14 mouse cellular contexts compared by ENCODE assay signal in genomic region chr2:170403666-170404385, GRCm38 (mm10). TPM values are rescaled to one million over a fixed set of nuclear protein-coding genes. Genes with fewer than 3 reads are reported as not detected.
DNase-seq lines count a peak whose midpoint lies in the region; ATAC-seq and TF ChIP-seq lines count a peak whose summit lies in the region.
"Had no signal": no experiment of that assay in that cellular context is flagged by ENCODE, and none has a peak within 500 bp of the region (broad histone marks: within the 10 kb centered on the region; RNA-seq: fewer than 3 reads in every experiment).

No protein-coding gene starts in this region.

- H3K27me3 ChIP-seq in forebrain, embryonic 10.5 days (ENCODE audit: poor library complexity, severe bottlenecking), result peaks cover 37% of the 10 kb centered on the region
- 0 out of 2 replicates have a peak, but pooled peaks cover under 1% of the 10 kb centered on the region for H3K27me3 ChIP-seq in forebrain, embryonic 14.5 days (replicated peaks; ENCODE audit: control insufficient read depth, insufficient read depth, low read length)
- no peaks in the 10 kb centered on the region for H3K27me3 ChIP-seq in embryonic facial prominence, embryonic 14.5 days (replicated peaks; ENCODE audit: control insufficient read depth, insufficient read depth, low read length)
- peaks cover 2% of the 10 kb centered on the region; the same call in 1 of the 2 replicates for H3K27me3 ChIP-seq in kidney, embryonic 16.5 days (ENCODE audit: insufficient read depth, low read length)
- H3K27me3 ChIP-seq in liver, postnatal 0 days (ENCODE audit: insufficient read depth, low read length), result no peaks in the 10 kb centered on the region

- DNase-seq in forebrain, embryonic 10.5 days (ENCODE audit: extremely low spot score, low spot score), result no peak
- DNase-seq in forebrain, embryonic 14.5 days (ENCODE audit: low spot score), result no peak
- peak; percentile 26 for DNase-seq in retina, embryonic 14.5 days (ENCODE audit: low spot score)
- no peak for DNase-seq in retina, postnatal 1 day
- peak; percentile 35 for DNase-seq in embryonic facial prominence, embryonic 14.5 days (ENCODE audit: low spot score)
- no peak for DNase-seq in thymus, postnatal 36 days
- DNase-seq in liver, postnatal 0 days, result no peak
- DNase-seq: adrenal gland, postnatal 14 days; heart, adult 2 months; kidney, adult 2 months had no signal

- no peak overlapping the region for H3K4me3 ChIP-seq in forebrain, embryonic 10.5 days
- no peak overlapping the region for H3K4me3 ChIP-seq in forebrain, embryonic 14.5 days (ENCODE audit: low read depth, low read length)
- no peak overlapping the region for H3K4me3 ChIP-seq in embryonic facial prominence, embryonic 14.5 days (ENCODE audit: low read depth, low read length)
- H3K4me3 ChIP-seq in kidney, embryonic 16.5 days (ENCODE audit: low read length), result no peak overlapping the region
- H3K4me3 ChIP-seq in liver, postnatal 0 days (ENCODE audit: low read depth, low read length), result no peak overlapping the region
- H3K4me3 ChIP-seq: heart, adult 2 months; limb, embryonic 15.5 days; lung, embryonic 15.5 days had no signal

- no peak overlapping the region for H3K4me2 ChIP-seq in forebrain, embryonic 14.5 days (ENCODE audit: low read length)
- no peak overlapping the region for H3K4me2 ChIP-seq in embryonic facial prominence, embryonic 14.5 days (ENCODE audit: low read depth, low read length)
- no peak overlapping the region for H3K4me2 ChIP-seq in kidney, embryonic 16.5 days (replicated peaks; ENCODE audit: low read depth, low read length)
- H3K4me2 ChIP-seq in liver, postnatal 0 days (ENCODE audit: low read depth, low read length), result no peak overlapping the region
- H3K4me2 ChIP-seq: limb, embryonic 15.5 days had no signal

- no peak for TF ChIP-seq EP300 in liver, postnatal 0 days (IDR thresholded peaks at IDR 0.05; ENCODE audit: low read depth)

- H3K27ac ChIP-seq in forebrain, embryonic 10.5 days, result 0 out of 2 replicates have a peak overlapping the region, but pooled peaks have one; percentile 9
- no peak overlapping the region for H3K27ac ChIP-seq in forebrain, embryonic 14.5 days (ENCODE audit: low read depth, low read length)
- no peak overlapping the region for H3K27ac ChIP-seq in embryonic facial prominence, embryonic 14.5 days (replicated peaks; ENCODE audit: low read depth, low read length)
- H3K27ac ChIP-seq in kidney, embryonic 16.5 days (ENCODE audit: low read length), result no peak overlapping the region
- no peak overlapping the region for H3K27ac ChIP-seq in liver, postnatal 0 days (ENCODE audit: low read depth)
- H3K27ac ChIP-seq: heart, adult 2 months; left cerebral cortex, adult 2 months; limb, embryonic 15.5 days; lung, embryonic 15.5 days had no signal

- H3K9me3 ChIP-seq in forebrain, embryonic 10.5 days, result no peaks in the 10 kb centered on the region; the same call in 1 of the 2 replicates
- H3K9me3 ChIP-seq in forebrain, embryonic 14.5 days (replicated peaks; ENCODE audit: control insufficient read depth, low read length), result no peaks in the 10 kb centered on the region
- no peaks in the 10 kb centered on the region for H3K9me3 ChIP-seq in embryonic facial prominence, embryonic 14.5 days (ENCODE audit: control insufficient read depth, low read length)
- peaks cover 3% of the 10 kb centered on the region; the same call in 1 of the 2 replicates for H3K9me3 ChIP-seq in kidney, embryonic 16.5 days (ENCODE audit: low read length)
- H3K9me3 ChIP-seq in liver, postnatal 0 days (ENCODE audit: low read length), result no peaks in the 10 kb centered on the region
- H3K9me3 ChIP-seq: limb, embryonic 15.5 days; lung, embryonic 15.5 days had no signal

- WGBS in forebrain, embryonic 10.5 days, result 44% methylated on average over 10 of the region's 10 CpGs
- WGBS in forebrain, embryonic 14.5 days, result 42% methylated on average over 10 of the region's 10 CpGs
- WGBS in embryonic facial prominence, embryonic 14.5 days, result 32% methylated on average over 10 of the region's 10 CpGs
- WGBS in kidney, embryonic 16.5 days, result 23% methylated on average over 10 of the region's 10 CpGs
- WGBS in liver, postnatal 0 days (ENCODE audit: insufficient replicate concordance), result 51% methylated on average over 10 of the region's 10 CpGs

- peaks cover 48% of the 10 kb centered on the region for H3K4me1 ChIP-seq in forebrain, embryonic 10.5 days
- H3K4me1 ChIP-seq in forebrain, embryonic 14.5 days (ENCODE audit: control insufficient read depth, insufficient read depth, low read length), result peaks cover 19% of the 10 kb centered on the region
- H3K4me1 ChIP-seq in embryonic facial prominence, embryonic 14.5 days (ENCODE audit: control insufficient read depth, insufficient read depth, low read length), result peaks cover 22% of the 10 kb centered on the region; the same call in 1 of the 2 replicates
- peaks cover 21% of the 10 kb centered on the region for H3K4me1 ChIP-seq in kidney, embryonic 16.5 days (ENCODE audit: insufficient read depth, low read length)
- H3K4me1 ChIP-seq in liver, postnatal 0 days (ENCODE audit: insufficient read depth), result peaks cover 9% of the 10 kb centered on the region; the same call in 1 of the 2 replicates

- H3K9ac ChIP-seq in forebrain, embryonic 14.5 days (ENCODE audit: low read length), result no peak overlapping the region
- no peak overlapping the region for H3K9ac ChIP-seq in embryonic facial prominence, embryonic 14.5 days (ENCODE audit: low read depth, low read length)
- no peak overlapping the region for H3K9ac ChIP-seq in kidney, embryonic 16.5 days (replicated peaks; ENCODE audit: low read length)
- H3K9ac ChIP-seq in liver, postnatal 0 days (replicated peaks), result no peak overlapping the region
- H3K9ac ChIP-seq: limb, embryonic 15.5 days; lung, embryonic 15.5 days had no signal

- ATAC-seq in forebrain, embryonic 14.5 days, result no peak
- ATAC-seq in embryonic facial prominence, embryonic 14.5 days (ENCODE audit: low read depth), result no peak
- ATAC-seq in kidney, embryonic 16.5 days (ENCODE audit: low FRiP score, low TSS enrichment), result no peak
- no peak for ATAC-seq in liver, postnatal 0 days

- H3K36me3 ChIP-seq in forebrain, embryonic 10.5 days (replicated peaks), result no peaks in the 10 kb centered on the region
- no peaks in the 10 kb centered on the region for H3K36me3 ChIP-seq in forebrain, embryonic 14.5 days (ENCODE audit: control insufficient read depth, insufficient read depth, low read length)
- no peaks in the 10 kb centered on the region for H3K36me3 ChIP-seq in embryonic facial prominence, embryonic 14.5 days (ENCODE audit: control insufficient read depth, insufficient read depth, low read length)
- H3K36me3 ChIP-seq in kidney, embryonic 16.5 days (ENCODE audit: insufficient read depth, low read length), result no peaks in the 10 kb centered on the region
- no peaks in the 10 kb centered on the region for H3K36me3 ChIP-seq in liver, postnatal 0 days (replicated peaks; ENCODE audit: insufficient read depth, low read length)
- H3K36me3 ChIP-seq: limb, embryonic 15.5 days; lung, embryonic 15.5 days had no signal

- TF ChIP-seq CTCF in liver, postnatal 0 days (IDR thresholded peaks at IDR 0.05; ENCODE audit: low read depth), result no peak

RNA-seq across cellular contexts. Expression of gene Bcas1, which starts 23.8 kb away (rescaled TPM):
- 0.49 and 0.50 TPM in 2 replicates for polyA plus RNA-seq in forebrain, embryonic 10.5 days (2016; fragmentation: Nextera tagmentation; extraction: Ambion mirVana)
- polyA plus RNA-seq in forebrain, embryonic 14.5 days (2014; fragmentation: Nextera tagmentation; extraction: Ambion mirVana), result 1.4 and 2.1 TPM in 2 replicates
- polyA plus RNA-seq in embryonic facial prominence, embryonic 14.5 days (2014; fragmentation: Nextera tagmentation; extraction: Ambion mirVana), result 0.90 and 2.5 TPM in 2 replicates
- 0.66 and 1.0 TPM in 2 replicates for polyA plus RNA-seq in kidney, embryonic 16.5 days (2015; fragmentation: Nextera tagmentation; extraction: Ambion mirVana)
- 0.48 and 1.5 TPM in 2 replicates for polyA plus RNA-seq in liver, postnatal 0 days (2015; fragmentation: Nextera tagmentation; extraction: Ambion mirVana)

Comparison
In these comparisons a context has a peak if more than half of its experiments do, and no peak if none do; other contexts are left out.
1. DNase-seq: peak in retina, embryonic 14.5 days (single experiment) and embryonic facial prominence, embryonic 14.5 days (single experiment); none in forebrain, embryonic 10.5 days (single experiment), forebrain, embryonic 14.5 days (single experiment), retina, postnatal 1 day (single experiment), thymus, postnatal 36 days (0 of 2) and liver, postnatal 0 days (single experiment).